Mouse (Mus musculus): ENCODE data around the gene Llcfc1. TPM values are rescaled to one million over a fixed set of nuclear protein-coding genes. Genes with fewer than 3 reads are reported as not detected.

The Llcfc1 gene
- polyA plus RNA-seq (2012; fragmentation: generic; extraction: Trizol): not detected
- long read RNA-seq, experiment 1: 0 reads
- long read RNA-seq, experiment 2: 0 reads

DNA sequence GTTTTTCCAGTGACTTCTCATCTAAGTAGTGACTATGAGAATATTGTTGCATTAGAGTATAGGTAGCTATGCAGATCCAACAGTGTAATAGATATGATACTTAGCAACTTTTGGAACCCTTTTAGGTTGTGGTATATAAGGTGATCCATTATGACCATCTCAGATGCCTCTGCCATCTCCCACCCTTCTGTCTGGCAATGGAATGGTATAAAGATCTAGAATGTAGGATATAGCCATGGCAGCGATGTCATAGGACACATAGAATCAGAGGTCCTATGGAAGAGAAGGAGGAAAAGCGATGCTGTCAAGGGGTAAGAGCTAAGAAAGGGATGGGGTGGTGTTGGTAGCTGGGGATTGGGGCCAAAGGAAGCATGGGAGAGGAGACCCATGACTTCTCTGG is at the start of gene Llcfc1:
Gene Llcfc1, plus strand, starts transcription at position 301 of the 400 bp plus-strand sequence.
- Histone ChIP-seq H3ac (ENCODE audit: control insufficient read depth, insufficient read length, low read depth) (no peak within 1 kb of the TSS), H3K79me2 (ENCODE audit: control insufficient read depth, insufficient read depth) (no peaks in the 10 kb centered on the region), H3K79me3 (ENCODE audit: low read depth) (no peaks in the 10 kb centered on the region), H3K27me3 (ENCODE audit: control insufficient read depth, insufficient read depth, insufficient read length) (peaks cover 8% of the 10 kb centered on the region), H3K36me3 (ENCODE audit: control insufficient read depth, insufficient read depth) (no peaks in the 10 kb centered on the region), H3K4me3 (ENCODE audit: insufficient read depth, poor library complexity, severe bottlenecking) (no peak within 1 kb of the TSS)
- no peak for TF ChIP-seq MAX (IDR thresholded peaks at IDR 0.05)
- no peak for TF ChIP-seq CEBPB (IDR thresholded peaks at IDR 0.05; ENCODE audit: low read depth)
- TF ChIP-seq CTCF (IDR thresholded peaks at IDR 0.05; ENCODE audit: control insufficient read depth, insufficient read depth, insufficient read length): no peak
- TF ChIP-seq MYOD1 (IDR thresholded peaks at IDR 0.05; ENCODE audit: control insufficient read depth, insufficient read length, low read depth): no peak
- no peak for TF ChIP-seq FOSL1 (IDR thresholded peaks at IDR 0.05; ENCODE audit: insufficient read depth, low read length, poor library complexity, severe bottlenecking)
- TF ChIP-seq MYOG (IDR thresholded peaks at IDR 0.05; ENCODE audit: control insufficient read depth, extremely low read depth, insufficient read length): no peak
- no peak for TF ChIP-seq USF1 (IDR thresholded peaks at IDR 0.05; ENCODE audit: low read depth)

DNA sequence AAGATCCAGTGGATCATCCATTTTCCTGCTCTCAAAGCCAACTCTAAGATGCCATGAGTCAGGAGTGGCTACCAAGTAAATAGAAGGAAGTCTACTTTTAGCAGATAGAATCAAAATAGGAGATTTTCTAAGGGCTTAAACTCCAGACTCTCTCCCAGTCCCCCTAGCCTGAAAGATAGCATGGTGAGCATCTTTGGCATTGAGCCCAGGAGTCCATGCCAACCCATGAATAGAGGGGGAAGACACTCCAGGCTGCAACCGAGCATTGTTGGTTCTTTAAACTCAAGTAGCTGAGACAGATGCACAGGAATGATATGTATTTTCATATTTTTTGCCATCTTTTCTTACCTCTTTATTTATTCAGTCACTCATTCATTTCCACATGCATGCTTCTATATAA is 49.0 kb upstream of the Llcfc1 start:
- no peaks in the 10 kb centered on the region for H3K27me3 ChIP-seq (ENCODE audit: control insufficient read depth, insufficient read depth, insufficient read length)
- H3K79me2 ChIP-seq (ENCODE audit: control insufficient read depth, insufficient read depth): no peaks in the 10 kb centered on the region
- H3ac ChIP-seq (ENCODE audit: control insufficient read depth, insufficient read length, low read depth): no peak overlapping the region
- H3K36me3 ChIP-seq (ENCODE audit: control insufficient read depth, insufficient read depth): no peaks in the 10 kb centered on the region
- H3K79me3 ChIP-seq (ENCODE audit: low read depth): no peaks in the 10 kb centered on the region
- H3K4me3 ChIP-seq (ENCODE audit: insufficient read depth, poor library complexity, severe bottlenecking): no peak overlapping the region
- TF ChIP-seq MAX (IDR thresholded peaks at IDR 0.05) (no peak), CEBPB (IDR thresholded peaks at IDR 0.05; ENCODE audit: low read depth) (no peak), FOSL1 (IDR thresholded peaks at IDR 0.05; ENCODE audit: insufficient read depth, low read length, poor library complexity, severe bottlenecking) (no peak), USF1 (IDR thresholded peaks at IDR 0.05; ENCODE audit: low read depth) (no peak), MYOD1 (IDR thresholded peaks at IDR 0.05; ENCODE audit: control insufficient read depth, insufficient read length, low read depth) (no peak), CTCF (IDR thresholded peaks at IDR 0.05; ENCODE audit: control insufficient read depth, insufficient read depth, insufficient read length) (no peak), MYOG (IDR thresholded peaks at IDR 0.05; ENCODE audit: control insufficient read depth, extremely low read depth, insufficient read length) (no peak)

DNA sequence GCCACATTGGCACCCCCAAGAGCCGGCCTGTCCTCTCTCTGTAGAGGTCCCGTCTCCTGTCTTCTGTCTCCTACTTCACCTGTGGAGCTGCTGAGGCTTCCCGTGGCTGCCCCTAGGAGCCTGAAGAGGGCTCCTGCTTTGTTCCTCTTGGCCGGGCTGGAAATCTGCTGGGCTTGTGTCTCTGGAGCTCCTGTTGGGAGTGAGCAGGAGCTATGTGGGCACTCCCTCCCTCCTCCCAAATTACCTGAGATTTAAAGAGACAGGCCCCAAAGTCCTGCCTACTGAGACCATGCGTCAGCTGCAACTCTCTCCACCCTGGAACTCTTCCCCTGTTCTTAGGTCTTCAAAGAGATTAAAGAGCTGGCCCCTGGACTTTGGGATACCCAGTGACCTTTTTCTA is 48.1 kb upstream of the Llcfc1 start, which contains the start of gene Trpv6:
Gene Trpv6, minus strand, starts transcription at position 228 of the 400 bp plus-strand sequence.
- no peaks in the 10 kb centered on the region for H3K27me3 ChIP-seq (ENCODE audit: control insufficient read depth, insufficient read depth, insufficient read length)
- no peaks in the 10 kb centered on the region for H3K79me3 ChIP-seq (ENCODE audit: low read depth)
- no peak for TF ChIP-seq MYOD1 (IDR thresholded peaks at IDR 0.05; ENCODE audit: control insufficient read depth, insufficient read length, low read depth)
- TF ChIP-seq FOSL1 (IDR thresholded peaks at IDR 0.05; ENCODE audit: insufficient read depth, low read length, poor library complexity, severe bottlenecking): no peak
- no peak for TF ChIP-seq CTCF (IDR thresholded peaks at IDR 0.05; ENCODE audit: control insufficient read depth, insufficient read depth, insufficient read length)
- no peak for TF ChIP-seq CEBPB (IDR thresholded peaks at IDR 0.05; ENCODE audit: low read depth)
- no peak for TF ChIP-seq USF1 (IDR thresholded peaks at IDR 0.05; ENCODE audit: low read depth)
- no peak for TF ChIP-seq MAX (IDR thresholded peaks at IDR 0.05)
- no peak for TF ChIP-seq MYOG (IDR thresholded peaks at IDR 0.05; ENCODE audit: control insufficient read depth, extremely low read depth, insufficient read length)
- no peak within 1 kb of the TSS for H3ac ChIP-seq (ENCODE audit: control insufficient read depth, insufficient read length, low read depth)
- H3K79me2 ChIP-seq (ENCODE audit: control insufficient read depth, insufficient read depth): no peaks in the 10 kb centered on the region
- no peaks in the 10 kb centered on the region for H3K36me3 ChIP-seq (ENCODE audit: control insufficient read depth, insufficient read depth)
- no peak within 1 kb of the TSS for H3K4me3 ChIP-seq (ENCODE audit: insufficient read depth, poor library complexity, severe bottlenecking)

DNA sequence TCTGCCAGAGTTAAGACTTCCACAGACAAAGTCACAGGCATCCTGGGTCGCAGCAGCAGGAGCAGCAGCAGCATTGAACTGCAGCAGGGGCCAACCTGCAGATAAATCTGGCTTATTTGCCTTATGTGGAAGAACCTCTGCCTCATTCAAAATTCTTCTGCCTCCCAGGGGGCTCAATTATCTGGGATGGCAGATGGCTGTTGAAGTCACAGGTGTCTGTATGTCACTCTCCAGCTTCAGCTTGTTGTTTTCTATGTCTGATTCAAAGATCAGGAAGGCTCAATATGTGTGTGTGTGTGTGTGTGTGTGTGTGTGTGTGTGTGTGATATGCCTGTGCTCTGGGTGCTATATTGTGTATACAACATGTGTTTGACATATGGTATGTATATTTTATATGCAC is 46.8 kb upstream of the Llcfc1 start:
- H3K4me3 ChIP-seq (ENCODE audit: insufficient read depth, poor library complexity, severe bottlenecking): no peak overlapping the region
- no peaks in the 10 kb centered on the region for H3K27me3 ChIP-seq (ENCODE audit: control insufficient read depth, insufficient read depth, insufficient read length)
- H3K36me3 ChIP-seq (ENCODE audit: control insufficient read depth, insufficient read depth): no peaks in the 10 kb centered on the region
- no peak overlapping the region for H3ac ChIP-seq (ENCODE audit: control insufficient read depth, insufficient read length, low read depth)
- no peaks in the 10 kb centered on the region for H3K79me2 ChIP-seq (ENCODE audit: control insufficient read depth, insufficient read depth)
- H3K79me3 ChIP-seq (ENCODE audit: low read depth): no peaks in the 10 kb centered on the region
- no peak for TF ChIP-seq CTCF (IDR thresholded peaks at IDR 0.05; ENCODE audit: control insufficient read depth, insufficient read depth, insufficient read length)
- TF ChIP-seq FOSL1 (IDR thresholded peaks at IDR 0.05; ENCODE audit: insufficient read depth, low read length, poor library complexity, severe bottlenecking): no peak
- TF ChIP-seq MYOG (IDR thresholded peaks at IDR 0.05; ENCODE audit: control insufficient read depth, extremely low read depth, insufficient read length): no peak
- TF ChIP-seq MAX (IDR thresholded peaks at IDR 0.05): no peak
- TF ChIP-seq USF1 (IDR thresholded peaks at IDR 0.05; ENCODE audit: low read depth): no peak
- no peak for TF ChIP-seq MYOD1 (IDR thresholded peaks at IDR 0.05; ENCODE audit: control insufficient read depth, insufficient read length, low read depth)
- TF ChIP-seq CEBPB (IDR thresholded peaks at IDR 0.05; ENCODE audit: low read depth): no peak

DNA sequence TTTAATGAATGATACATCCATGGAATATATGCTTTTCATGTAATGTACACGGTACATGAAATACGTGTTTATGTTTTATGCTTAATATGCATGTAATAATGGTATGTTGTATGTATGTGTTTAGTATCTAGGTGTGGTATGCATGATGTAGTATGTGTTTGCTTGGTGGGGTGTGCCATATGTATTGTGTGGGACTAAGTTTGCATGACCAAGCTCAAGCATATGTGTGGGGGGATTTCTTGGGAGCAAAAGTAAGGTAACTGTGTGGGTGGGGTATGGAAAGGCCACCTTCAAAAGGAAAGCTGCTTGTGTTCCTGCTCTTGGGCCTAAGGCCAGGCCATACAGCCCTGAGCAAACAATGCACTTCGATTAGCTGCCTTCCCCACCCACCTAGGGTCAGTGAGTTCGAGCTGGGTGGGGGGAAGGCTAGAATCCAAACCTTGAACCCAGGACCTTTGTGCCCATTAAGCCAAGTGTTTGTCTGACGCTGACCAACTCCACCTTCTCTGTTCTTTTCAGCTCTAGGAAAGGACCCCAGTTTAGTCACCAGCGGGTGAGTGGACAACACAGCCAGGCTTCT is 46.2 kb upstream of the Llcfc1 start:
- Histone ChIP-seq H3K27me3 (ENCODE audit: control insufficient read depth, insufficient read depth, insufficient read length) (no peaks in the 10 kb centered on the region), H3K79me3 (ENCODE audit: low read depth) (no peaks in the 10 kb centered on the region), H3K79me2 (ENCODE audit: control insufficient read depth, insufficient read depth) (no peaks in the 10 kb centered on the region), H3ac (ENCODE audit: control insufficient read depth, insufficient read length, low read depth) (no peak overlapping the region), H3K4me3 (ENCODE audit: insufficient read depth, poor library complexity, severe bottlenecking) (no peak overlapping the region), H3K36me3 (ENCODE audit: control insufficient read depth, insufficient read depth) (no peaks in the 10 kb centered on the region)
- no peak for TF ChIP-seq FOSL1 (IDR thresholded peaks at IDR 0.05; ENCODE audit: insufficient read depth, low read length, poor library complexity, severe bottlenecking)
- no peak for TF ChIP-seq MYOD1 (IDR thresholded peaks at IDR 0.05; ENCODE audit: control insufficient read depth, insufficient read length, low read depth)
- TF ChIP-seq MAX (IDR thresholded peaks at IDR 0.05): no peak
- TF ChIP-seq CEBPB (IDR thresholded peaks at IDR 0.05; ENCODE audit: low read depth): no peak
- TF ChIP-seq USF1 (IDR thresholded peaks at IDR 0.05; ENCODE audit: low read depth): no peak
- TF ChIP-seq CTCF (IDR thresholded peaks at IDR 0.05; ENCODE audit: control insufficient read depth, insufficient read depth, insufficient read length): no peak
- no peak for TF ChIP-seq MYOG (IDR thresholded peaks at IDR 0.05; ENCODE audit: control insufficient read depth, extremely low read depth, insufficient read length)

All from C2C12 (cell line).